Comparison of ENCODE assay signal across 20 mouse cellular contexts in the genomic region with DNA sequence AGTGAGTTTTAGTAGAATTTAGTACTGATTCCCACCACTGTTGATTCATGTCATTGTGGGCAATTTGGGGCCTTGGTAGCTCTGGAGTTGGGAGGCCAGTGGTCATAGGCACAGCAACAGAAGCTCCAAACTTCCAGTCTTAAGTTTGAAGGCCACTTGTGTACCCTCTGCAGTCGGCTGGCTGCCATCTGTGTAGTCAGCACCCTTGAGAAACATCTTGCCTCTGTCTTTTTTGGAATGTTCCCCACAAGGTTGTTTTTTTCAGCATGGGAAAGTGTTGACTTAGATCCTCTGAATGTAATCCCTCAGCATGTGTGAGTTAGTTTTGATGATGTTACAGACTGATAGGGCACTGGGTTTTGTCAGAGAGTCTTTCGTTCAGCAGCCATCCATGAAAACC. TPM values are rescaled to one million over a fixed set of nuclear protein-coding genes. Genes with fewer than 3 reads are reported as not detected.
"Had no signal": no experiment of that assay in that cellular context is flagged by ENCODE, and none has a peak within 500 bp of the region (broad histone marks: within the 10 kb centered on the region; RNA-seq: fewer than 3 reads in every experiment).

No protein-coding gene starts in this region.

RNA-seq across cellular contexts. Expression of gene Ugt1a6b, which starts 3.4 kb away (rescaled TPM):
- polyA plus RNA-seq: midbrain, embryonic 11.5 days; midbrain, postnatal 0 days; neural tube, embryonic 12.5 days; neural tube, embryonic 14.5 days had no signal

RNA-seq across cellular contexts. Expression of gene Ugt1a8, which starts 12.1 kb away (rescaled TPM):
- total RNA-seq: megakaryocyte progenitor cell, adult 5-6 weeks; midbrain, postnatal 0 days; monocyte, adult 5-6 weeks; neutrophil, adult 5-6 weeks had no signal
- polyA plus RNA-seq: liver, postnatal 0 days; lung, adult 2 months; lung, embryonic 15.5 days; lung, postnatal 0 days; macrophage; midbrain, embryonic 11.5 days; midbrain, embryonic 13.5 days; midbrain, embryonic 15.5 days; midbrain, postnatal 0 days; neural tube, embryonic 12.5 days; neural tube, embryonic 14.5 days; spleen, adult 2 months; stomach, embryonic 15.5 days; stomach, postnatal 0 days; testis, adult 2 months; thymus, adult 2 months; urinary bladder, adult 2 months had no signal

RNA-seq across cellular contexts. Expression of gene Ugt1a9, which starts 29.1 kb away (rescaled TPM):
- total RNA-seq: megakaryocyte progenitor cell, adult 5-6 weeks; midbrain, postnatal 0 days; monocyte, adult 5-6 weeks; neutrophil, adult 5-6 weeks had no signal
- polyA plus RNA-seq: lung, embryonic 15.5 days; midbrain, embryonic 11.5 days; midbrain, embryonic 13.5 days; midbrain, embryonic 15.5 days; midbrain, postnatal 0 days; neural tube, embryonic 12.5 days; neural tube, embryonic 14.5 days; spleen, adult 2 months; thymus, adult 2 months; urinary bladder, adult 2 months had no signal

RNA-seq across cellular contexts. Expression of gene Ugt1a6a, which starts 34.9 kb away (rescaled TPM):
- polyA plus RNA-seq: midbrain, embryonic 11.5 days had no signal
